Mouse (Mus musculus): Measurements from ENCODE around the gene Fzd10. TPM values are rescaled to one million over a fixed set of nuclear protein-coding genes. Genes with fewer than 3 reads are reported as not detected.

Fzd10 gene
- polyA plus RNA-seq, 1 experiment: 1.7 TPM

- no peak for DNase-seq (ENCODE audit: low read depth)
Observed at GRCm38 (mm10) chr5:128601036-128602019, 684 bp downstream of the Fzd10 start.

GRCm38 (mm10) chr5:128603693-128604092, 3.0 kb downstream of the Fzd10 start:
- DNase-seq (ENCODE audit: low read depth): no peak

GRCm38 (mm10) chr5:128606596-128606995, 6.0 kb downstream of the Fzd10 start:
- no peak for DNase-seq (ENCODE audit: low read depth)

GRCm38 (mm10) chr5:128609091-128609490, 8.4 kb downstream of the Fzd10 start:
- no peak for DNase-seq (ENCODE audit: low read depth)

GRCm38 (mm10) chr5:128617621-128618020, 17.0 kb downstream of the Fzd10 start:
- no peak for DNase-seq (ENCODE audit: low read depth)

GRCm38 (mm10) chr5:128619987-128620386, 19.3 kb downstream of the Fzd10 start:
- no peak for DNase-seq (ENCODE audit: low read depth)

- DNase-seq (ENCODE audit: low read depth): no peak
Observed at GRCm38 (mm10) chr5:128620408-128620807, 19.8 kb downstream of the Fzd10 start.

GRCm38 (mm10) chr5:128627763-128628162, 27.1 kb downstream of the Fzd10 start:
- DNase-seq (ENCODE audit: low read depth): no peak

- DNase-seq (ENCODE audit: low read depth): no peak
Observed at GRCm38 (mm10) chr5:128636648-128637047, 36.0 kb downstream of the Fzd10 start.

GRCm38 (mm10) chr5:128637071-128638015, 36.7 kb downstream of the Fzd10 start:
- DNase-seq (ENCODE audit: low read depth): no peak

GRCm38 (mm10) chr5:128638716-128639115, 38.1 kb downstream of the Fzd10 start:
- DNase-seq (ENCODE audit: low read depth): no peak

GRCm38 (mm10) chr5:128643065-128643464, 42.4 kb downstream of the Fzd10 start:
- no peak for DNase-seq (ENCODE audit: low read depth)

- no peak for DNase-seq (ENCODE audit: low read depth)
Observed at GRCm38 (mm10) chr5:128645720-128646119, 45.1 kb downstream of the Fzd10 start.

GRCm38 (mm10) chr5:128646286-128646685, 45.6 kb downstream of the Fzd10 start:
- no peak for DNase-seq (ENCODE audit: low read depth)

- peak; percentile 52 for DNase-seq (ENCODE audit: low read depth)
Observed at GRCm38 (mm10) chr5:128647221-128647730, 46.6 kb downstream of the Fzd10 start.

- DNase-seq (ENCODE audit: low read depth): no peak
Observed at GRCm38 (mm10) chr5:128649336-128649897, 48.8 kb downstream of the Fzd10 start.

Other genes with a start within 250 kb of the Fzd10 start
- 0.11 and 0.12 TPM in 2 replicates for gene Tmem132d, start 167.8 kb upstream of the Fzd10 start, polyA plus RNA-seq (2012; rRNA removed)
- gene Piwil1, start 101.7 kb downstream of the Fzd10 start, polyA plus RNA-seq (2012; rRNA removed): 0.32 and 0.57 TPM in 2 replicates